Mouse (Mus musculus): ENCODE measurements around the gene Pml.

The Pml gene

GRCm38 (mm10) chr9:58201861-58202549 lies 47.6 kb downstream of the Pml start:
- DNase-seq (ENCODE audit: low read depth) = no peak

GRCm38 (mm10) chr9:58201091-58201842 lies 48.3 kb downstream of the Pml start:
- no peak for DNase-seq (ENCODE audit: low read depth)

GRCm38 (mm10) chr9:58200270-58201090 lies 49.1 kb downstream of the Pml start:
- DNase-seq (ENCODE audit: low read depth) = no peak

- DNase-seq (ENCODE audit: low read depth) = no peak
Measured at GRCm38 (mm10) chr9:58199381-58200269, 50.0 kb downstream of the Pml start.

GRCm38 (mm10) chr9:58198801-58199371 lies 50.7 kb downstream of the Pml start:
- no peak for DNase-seq (ENCODE audit: low read depth)

- no peak for DNase-seq (ENCODE audit: low read depth)
Measured at GRCm38 (mm10) chr9:58197781-58198701, 51.5 kb downstream of the Pml start.

GRCm38 (mm10) chr9:58196610-58197567 lies 52.7 kb downstream of the Pml start:
- no peak for DNase-seq (ENCODE audit: low read depth)

- DNase-seq (ENCODE audit: low read depth) = no peak
Measured at GRCm38 (mm10) chr9:58196141-58196540, 53.4 kb downstream of the Pml start.

- DNase-seq (ENCODE audit: low read depth) = no peak
Measured at GRCm38 (mm10) chr9:58195671-58196070, 53.9 kb downstream of the Pml start.

- no peak for DNase-seq (ENCODE audit: low read depth)
Measured at GRCm38 (mm10) chr9:58194222-58194621, 55.4 kb downstream of the Pml start.

GRCm38 (mm10) chr9:58184456-58184855 lies 65.1 kb downstream of the Pml start:
- no peak for DNase-seq (ENCODE audit: low read depth)

GRCm38 (mm10) chr9:58179390-58179789 lies 70.2 kb downstream of the Pml start:
- DNase-seq (ENCODE audit: low read depth) = no peak

GRCm38 (mm10) chr9:58177165-58177564 lies 72.4 kb downstream of the Pml start:
- DNase-seq (ENCODE audit: low read depth) = no peak

- DNase-seq (ENCODE audit: low read depth) = no peak
Measured at GRCm38 (mm10) chr9:58175745-58176487, 73.7 kb downstream of the Pml start.

GRCm38 (mm10) chr9:58174818-58175251 lies 74.8 kb downstream of the Pml start:
- DNase-seq (ENCODE audit: low read depth) = no peak

GRCm38 (mm10) chr9:58172863-58173262 lies 76.7 kb downstream of the Pml start:
- DNase-seq (ENCODE audit: low read depth) = no peak

GRCm38 (mm10) chr9:58169426-58169825 lies 80.2 kb downstream of the Pml start:
- DNase-seq (ENCODE audit: low read depth) = no peak

- no peak for DNase-seq (ENCODE audit: low read depth)
Measured at GRCm38 (mm10) chr9:58168880-58169279, 80.7 kb downstream of the Pml start.

Measured in fibroblast of lung, adult 2 months (primary cell).